Mouse (Mus musculus): ENCODE data around the gene Ndufa5.

Gene Ndufa5

DNA sequence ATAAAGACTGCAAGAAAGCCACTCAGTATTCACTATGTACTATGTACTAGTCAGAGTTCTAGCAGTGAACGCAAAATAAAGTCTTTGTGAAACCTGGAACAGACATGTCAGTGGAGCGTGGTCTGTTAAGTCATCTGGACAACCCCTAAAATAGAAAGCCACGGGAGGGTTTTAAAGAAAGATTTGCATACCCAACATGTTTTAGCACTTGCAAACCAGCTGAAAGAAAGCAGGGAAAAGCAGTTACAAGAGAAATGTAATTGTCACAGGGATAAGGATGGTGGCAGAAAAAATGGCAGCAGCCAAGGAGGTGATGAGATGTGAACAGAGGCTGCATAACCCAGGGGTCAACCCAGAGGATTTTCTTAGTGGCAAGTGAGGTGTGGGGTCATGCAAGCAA lies 2.1 kb downstream of the Ndufa5 start:
- no peak for DNase-seq (ENCODE audit: low spot score)

DNA sequence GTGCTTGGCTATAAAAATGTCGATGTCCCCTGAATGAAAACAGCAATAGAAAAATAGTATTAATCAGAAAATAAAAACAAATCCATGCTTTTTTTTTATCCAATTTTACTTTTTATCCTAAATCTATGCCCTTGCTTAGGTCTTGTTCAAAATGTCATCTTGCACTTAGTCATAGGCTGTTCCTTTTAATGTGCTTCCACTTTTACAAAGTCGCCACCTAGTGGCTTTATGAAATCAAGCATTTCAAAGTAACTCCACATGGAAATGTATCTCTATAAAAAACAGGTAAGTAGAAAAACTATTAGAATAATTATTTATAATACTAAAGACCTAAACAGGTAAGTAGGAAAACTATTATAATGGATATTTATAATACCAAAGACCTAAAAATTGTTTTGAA lies 11.6 kb downstream of the Ndufa5 start:
- DNase-seq (ENCODE audit: low spot score): no peak

DNA sequence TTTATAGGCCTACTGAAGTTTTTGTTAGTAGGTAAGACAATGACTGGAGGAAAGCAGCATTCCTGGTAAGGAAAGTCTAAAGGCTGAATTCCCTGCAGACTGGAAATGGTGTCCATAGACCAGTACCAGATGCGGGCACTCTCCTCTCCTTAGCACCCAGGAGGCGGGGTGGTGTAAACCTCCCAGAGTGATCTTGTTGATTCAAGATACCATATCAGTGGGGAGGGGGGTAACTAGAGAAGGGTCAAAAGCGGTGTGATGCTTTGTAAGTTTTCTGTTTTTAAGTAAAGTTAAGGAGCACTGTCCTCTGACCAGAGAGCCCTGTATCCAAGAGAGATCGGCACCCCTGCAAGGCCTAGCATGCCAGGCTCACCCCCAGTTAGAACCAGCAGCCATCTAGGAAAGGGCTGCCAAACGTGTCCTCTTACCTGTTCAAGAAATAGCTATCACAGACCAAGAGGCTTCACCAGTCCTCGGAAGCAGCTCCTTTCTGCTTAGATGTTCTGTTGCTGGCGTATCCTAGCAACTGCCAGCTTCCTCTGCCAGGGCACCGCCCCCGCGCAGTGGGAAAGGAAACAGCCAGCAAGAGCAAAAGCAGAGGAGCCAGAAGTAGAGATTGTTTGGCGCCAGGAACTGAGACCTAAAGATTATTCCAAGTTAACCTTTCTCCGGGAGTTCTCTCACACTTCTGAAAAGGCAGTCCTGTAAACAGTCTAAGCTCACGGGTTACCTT lies 13.1 kb downstream of the Ndufa5 start, which contains the start of gene Iqub:
TSS of gene Iqub (minus strand) at position 516 of the 733 bp plus-strand sequence.
- peak; percentile 48 for DNase-seq (ENCODE audit: low spot score)

DNA sequence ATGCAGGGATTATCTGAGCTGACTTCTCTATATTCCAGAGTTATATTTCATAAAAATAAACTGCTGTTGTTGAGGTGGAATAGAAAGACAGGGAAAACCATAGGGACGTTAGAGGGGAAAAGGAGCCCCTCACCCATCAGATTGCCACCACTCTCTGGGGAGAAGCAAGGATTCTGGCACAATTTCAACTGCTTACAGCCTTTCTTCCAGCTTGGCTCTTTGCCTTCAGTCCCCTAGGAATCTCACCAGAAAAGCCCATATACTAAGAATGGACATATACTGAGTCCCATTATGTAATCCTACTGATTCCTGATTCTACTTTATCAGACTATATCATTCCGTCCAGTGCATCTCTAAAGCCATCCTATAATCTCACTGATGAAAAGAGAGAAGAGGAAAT lies 23.7 kb downstream of the Ndufa5 start:
- no peak for DNase-seq (ENCODE audit: low spot score)

DNA sequence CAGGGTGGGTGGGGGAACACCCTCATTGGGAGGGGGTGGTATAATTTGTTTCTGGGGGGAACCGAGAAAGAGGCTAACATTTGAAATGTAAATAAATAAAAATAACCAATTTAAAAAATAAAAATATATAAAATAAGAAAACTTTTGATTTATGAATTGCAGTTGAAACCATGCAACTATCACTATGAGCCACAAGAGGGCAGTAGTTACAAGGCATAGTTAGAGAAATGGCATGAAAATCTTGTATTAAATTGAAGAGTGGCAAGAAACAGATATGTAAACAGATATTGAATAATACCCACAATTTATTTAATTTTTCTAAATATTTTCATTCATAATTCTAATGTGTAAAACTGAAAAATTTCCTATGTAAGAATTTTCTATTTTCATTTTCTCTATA lies 37.5 kb downstream of the Ndufa5 start:
- no peak for DNase-seq (ENCODE audit: low spot score)

DNA sequence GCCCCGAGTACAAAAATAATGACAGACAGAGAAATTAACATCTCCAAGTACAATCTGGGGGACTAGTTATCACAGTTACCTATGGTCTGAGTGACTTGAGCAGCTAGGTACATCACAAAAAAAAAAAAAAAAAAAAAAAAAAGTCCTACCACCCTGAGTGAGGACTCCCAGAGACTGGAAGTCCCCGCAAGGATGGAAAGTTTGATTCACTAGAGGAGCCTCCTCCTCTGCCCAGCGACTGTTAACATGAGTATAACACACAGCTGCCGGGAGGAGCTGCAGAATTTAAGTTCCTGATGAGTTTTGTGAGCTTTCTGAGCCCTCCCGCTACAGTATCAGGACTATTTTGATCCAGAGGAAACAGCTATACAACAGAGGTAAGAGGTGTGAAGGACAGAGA lies 41.3 kb downstream of the Ndufa5 start:
- DNase-seq (ENCODE audit: low spot score): no peak

DNA sequence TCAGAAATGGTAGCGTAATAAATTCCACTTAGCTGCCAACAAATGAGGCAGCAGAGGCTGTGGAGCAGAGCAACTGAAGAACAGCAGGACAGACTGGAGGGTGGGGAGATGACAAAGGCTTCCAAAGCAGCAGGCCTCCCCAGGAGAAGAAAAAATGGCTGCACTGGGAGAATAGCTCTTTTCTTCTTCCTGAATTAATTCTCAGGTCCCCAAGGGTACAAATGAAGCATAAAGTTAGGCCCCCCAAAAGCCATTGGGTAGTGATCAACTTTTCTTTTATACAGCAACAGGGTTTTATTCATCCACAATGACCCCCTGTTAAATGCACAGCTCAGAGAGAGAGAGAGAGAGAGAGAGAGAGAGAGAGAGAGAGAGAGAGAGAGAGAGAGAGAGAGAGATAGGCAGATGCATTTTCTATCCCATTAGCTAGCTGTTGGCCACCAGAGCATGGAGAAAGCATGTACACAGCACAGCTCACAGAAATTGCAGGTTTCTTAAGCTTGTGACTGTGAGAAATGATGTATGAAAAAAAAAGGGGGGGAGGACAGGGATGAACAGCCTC lies 57.2 kb downstream of the Ndufa5 start:
- no peak for DNase-seq (ENCODE audit: low spot score)

DNA sequence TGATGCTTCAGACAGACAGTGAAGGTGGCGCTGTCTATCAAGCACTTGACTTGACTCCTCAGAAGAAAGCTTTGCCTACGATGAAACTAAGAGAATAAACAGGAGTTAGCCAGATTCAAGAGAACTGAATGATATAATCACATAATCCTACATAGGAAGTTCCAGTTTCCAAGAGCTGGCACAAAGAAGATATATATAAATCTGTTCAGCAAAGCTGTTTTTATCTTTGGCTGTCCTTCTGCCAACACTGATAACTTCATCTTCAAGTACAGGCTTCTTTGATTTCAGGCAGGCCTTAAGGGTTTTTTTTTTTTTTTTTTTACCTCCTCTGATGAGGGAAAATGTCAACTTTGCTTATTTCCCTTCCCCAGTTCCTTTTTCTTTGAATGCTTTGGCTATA lies 57.7 kb downstream of the Ndufa5 start:
- DNase-seq (ENCODE audit: low spot score): no peak
